Mouse (Mus musculus): ENCODE measurements around the gene H2-Q10. TPM values are rescaled to one million over a fixed set of nuclear protein-coding genes. Genes with fewer than 3 reads are reported as not detected.
"Not testable (repeated sequence)": the region's sequence is repeated elsewhere in the genome, so short reads cannot be mapped to it uniquely, and the experiment has no call there.

Gene H2-Q10
- total and polyA plus RNA-seq, 2 experiments from 2014 or later = 0.62 TPM; not detected in 1

GRCm38 (mm10) chr17:35465651-35466050 is 4.2 kb upstream of the H2-Q10 start:
- not testable (repeated sequence) for H3K4me1 ChIP-seq (ENCODE audit: insufficient read depth, low read length); H3K36me3 ChIP-seq (ENCODE audit: insufficient read depth, low read length); H3K4me2 ChIP-seq (ENCODE audit: low read depth, low read length, poor library complexity, severe bottlenecking); H3K27ac ChIP-seq (ENCODE audit: low read depth, low read length); H3K4me3 ChIP-seq (ENCODE audit: low read depth, low read length); ATAC-seq (ENCODE audit: low FRiP score); H3K9ac ChIP-seq (replicated peaks; ENCODE audit: low read length, poor library complexity, severe bottlenecking); H3K9me3 ChIP-seq (ENCODE audit: low read length)
- TF ChIP-seq CTCF (IDR thresholded peaks at IDR 0.05) = peak; percentile 80
- peak; percentile 34 for DNase-seq (ENCODE audit: low spot score)
- H3K27me3 ChIP-seq (ENCODE audit: insufficient read depth, low read length) = peaks cover 24% of the 10 kb centered on the region
- 5% methylated on average over 8 of the region's 8 CpGs for WGBS

GRCm38 (mm10) chr17:35468936-35469335 is 953 bp upstream of the H2-Q10 start:
- WGBS = 79% methylated on average over 3 of the region's 3 CpGs
- H3K4me3 ChIP-seq (ENCODE audit: low read depth, low read length); ATAC-seq (ENCODE audit: low FRiP score); H3K36me3 ChIP-seq (ENCODE audit: insufficient read depth, low read length); H3K4me1 ChIP-seq (ENCODE audit: insufficient read depth, low read length); H3K27ac ChIP-seq (ENCODE audit: low read depth, low read length); DNase-seq (ENCODE audit: low spot score); H3K9ac ChIP-seq (replicated peaks; ENCODE audit: low read length, poor library complexity, severe bottlenecking); H3K4me2 ChIP-seq (ENCODE audit: low read depth, low read length, poor library complexity, severe bottlenecking); H3K9me3 ChIP-seq (ENCODE audit: low read length): not testable (repeated sequence)
- peaks cover 27% of the 10 kb centered on the region for H3K27me3 ChIP-seq (ENCODE audit: insufficient read depth, low read length)

GRCm38 (mm10) chr17:35484066-35484465 is 14.2 kb downstream of the H2-Q10 start:
- Histone ChIP-seq H3K27ac (ENCODE audit: low read depth, low read length) (no peak overlapping the region), H3K9me3 (ENCODE audit: low read length) (no peaks in the 10 kb centered on the region), H3K4me2 (ENCODE audit: low read depth, low read length, poor library complexity, severe bottlenecking) (no peak overlapping the region), H3K4me3 (ENCODE audit: low read depth, low read length) (no peak overlapping the region), H3K27me3 (ENCODE audit: insufficient read depth, low read length) (no peaks in the 10 kb centered on the region), H3K9ac (replicated peaks; ENCODE audit: low read length, poor library complexity, severe bottlenecking) (no peak overlapping the region), H3K36me3 (ENCODE audit: insufficient read depth, low read length) (no peaks in the 10 kb centered on the region), H3K4me1 (ENCODE audit: insufficient read depth, low read length) (no peaks in the 10 kb centered on the region)
- DNase-seq (ENCODE audit: low spot score) (peak; percentile 63), ATAC-seq (ENCODE audit: low FRiP score) (no peak)
- WGBS = under 1% methylated on average over 9 of the region's 9 CpGs
- TF ChIP-seq CTCF (IDR thresholded peaks at IDR 0.05) = peak; percentile 87

GRCm38 (mm10) chr17:35485702-35486101 is 15.8 kb downstream of the H2-Q10 start:
- Histone ChIP-seq H3K27ac (ENCODE audit: low read depth, low read length) (no peak overlapping the region), H3K27me3 (ENCODE audit: insufficient read depth, low read length) (no peaks in the 10 kb centered on the region), H3K4me3 (ENCODE audit: low read depth, low read length) (no peak overlapping the region), H3K4me1 (ENCODE audit: insufficient read depth, low read length) (no peaks in the 10 kb centered on the region), H3K36me3 (ENCODE audit: insufficient read depth, low read length) (no peaks in the 10 kb centered on the region), H3K9me3 (ENCODE audit: low read length) (no peaks in the 10 kb centered on the region), H3K4me2 (ENCODE audit: low read depth, low read length, poor library complexity, severe bottlenecking) (no peak overlapping the region), H3K9ac (replicated peaks; ENCODE audit: low read length, poor library complexity, severe bottlenecking) (no peak overlapping the region)
- WGBS = 35% methylated on average over 4 of the region's 4 CpGs
- DNase-seq (ENCODE audit: low spot score) (no peak), ATAC-seq (ENCODE audit: low FRiP score) (no peak)
- TF ChIP-seq CTCF (IDR thresholded peaks at IDR 0.05) = no peak

GRCm38 (mm10) chr17:35486726-35487125 is 16.8 kb downstream of the H2-Q10 start:
- Histone ChIP-seq H3K9ac (replicated peaks; ENCODE audit: low read length, poor library complexity, severe bottlenecking) (no peak overlapping the region), H3K27ac (ENCODE audit: low read depth, low read length) (no peak overlapping the region), H3K4me2 (ENCODE audit: low read depth, low read length, poor library complexity, severe bottlenecking) (no peak overlapping the region), H3K36me3 (ENCODE audit: insufficient read depth, low read length) (no peaks in the 10 kb centered on the region), H3K4me3 (ENCODE audit: low read depth, low read length) (no peak overlapping the region), H3K27me3 (ENCODE audit: insufficient read depth, low read length) (no peaks in the 10 kb centered on the region), H3K9me3 (ENCODE audit: low read length) (no peaks in the 10 kb centered on the region), H3K4me1 (ENCODE audit: insufficient read depth, low read length) (no peaks in the 10 kb centered on the region)
- ATAC-seq (ENCODE audit: low FRiP score) (no peak), DNase-seq (ENCODE audit: low spot score) (no peak)
- 66% methylated on average over 10 of the region's 10 CpGs for WGBS
- no peak for TF ChIP-seq CTCF (IDR thresholded peaks at IDR 0.05)

GRCm38 (mm10) chr17:35488041-35488440 is 18.2 kb downstream of the H2-Q10 start:
- no peak overlapping the region for H3K27ac ChIP-seq (ENCODE audit: low read depth, low read length)
- H3K9ac ChIP-seq (replicated peaks; ENCODE audit: low read length, poor library complexity, severe bottlenecking) = no peak overlapping the region
- no peaks in the 10 kb centered on the region for H3K9me3 ChIP-seq (ENCODE audit: low read length)
- TF ChIP-seq CTCF (IDR thresholded peaks at IDR 0.05) = no peak
- no peaks in the 10 kb centered on the region for H3K27me3 ChIP-seq (ENCODE audit: insufficient read depth, low read length)
- H3K4me2 ChIP-seq (ENCODE audit: low read depth, low read length, poor library complexity, severe bottlenecking) = no peak overlapping the region
- WGBS = 100% methylated on average over 2 of the region's 2 CpGs
- no peaks in the 10 kb centered on the region for H3K36me3 ChIP-seq (ENCODE audit: insufficient read depth, low read length)
- H3K4me3 ChIP-seq (ENCODE audit: low read depth, low read length) = no peak overlapping the region
- H3K4me1 ChIP-seq (ENCODE audit: insufficient read depth, low read length) = no peaks in the 10 kb centered on the region
- no peak for ATAC-seq (ENCODE audit: low FRiP score)
- no peak for DNase-seq (ENCODE audit: low spot score)
